Mouse (Mus musculus): ENCODE measurements around the gene Hid1. TPM values are rescaled to one million over a fixed set of nuclear protein-coding genes. Genes with fewer than 3 reads are reported as not detected.

Hid1 gene
- polyA plus RNA-seq (2015; fragmentation: Nextera tagmentation; extraction: Ambion mirVana), result 6.7 and 8.1 TPM in 2 replicates

- no peaks in the 10 kb centered on the region for H3K36me3 ChIP-seq
- ATAC-seq (replicated peaks; ENCODE audit: low FRiP score), result peak; percentile 73
- peak within 1 kb of the TSS; percentile 50 for H3K9ac ChIP-seq
- H3K4me2 ChIP-seq, result peak within 1 kb of the TSS; percentile 96
- WGBS, result under 1% methylated on average over 39 of the region's 39 CpGs
- no peaks in the 10 kb centered on the region for H3K9me3 ChIP-seq (replicated peaks)
- peaks cover 73% of the 10 kb centered on the region for H3K27me3 ChIP-seq
- H3K4me1 ChIP-seq, result peaks cover 25% of the 10 kb centered on the region
- H3K27ac ChIP-seq, result no peak within 1 kb of the TSS
- H3K4me3 ChIP-seq (replicated peaks), result peak within 1 kb of the TSS; percentile 60
Measured at GRCm38 (mm10) chr11:115367395-115367944, at the start of gene Hid1. Hid1 (minus strand) TSS chr11:115367756.

GRCm38 (mm10) chr11:115409556-115409955 lies 42.0 kb upstream of the Hid1 start:
- 88% methylated on average over 7 of the region's 7 CpGs for WGBS
- H3K36me3 ChIP-seq, result peaks cover 56% of the 10 kb centered on the region
- no peaks in the 10 kb centered on the region for H3K9me3 ChIP-seq (replicated peaks)
- no peak overlapping the region for H3K4me3 ChIP-seq (replicated peaks)
- peaks cover 27% of the 10 kb centered on the region for H3K4me1 ChIP-seq
- no peak overlapping the region for H3K9ac ChIP-seq
- ATAC-seq (replicated peaks; ENCODE audit: low FRiP score), result no peak
- no peaks in the 10 kb centered on the region for H3K27me3 ChIP-seq
- no peak overlapping the region for H3K4me2 ChIP-seq
- no peak overlapping the region for H3K27ac ChIP-seq

- WGBS, result 83% methylated on average over 6 of the region's 6 CpGs
Measured at GRCm38 (mm10) chr11:115408266-115408920, 40.8 kb upstream of the Hid1 start.

DNA sequence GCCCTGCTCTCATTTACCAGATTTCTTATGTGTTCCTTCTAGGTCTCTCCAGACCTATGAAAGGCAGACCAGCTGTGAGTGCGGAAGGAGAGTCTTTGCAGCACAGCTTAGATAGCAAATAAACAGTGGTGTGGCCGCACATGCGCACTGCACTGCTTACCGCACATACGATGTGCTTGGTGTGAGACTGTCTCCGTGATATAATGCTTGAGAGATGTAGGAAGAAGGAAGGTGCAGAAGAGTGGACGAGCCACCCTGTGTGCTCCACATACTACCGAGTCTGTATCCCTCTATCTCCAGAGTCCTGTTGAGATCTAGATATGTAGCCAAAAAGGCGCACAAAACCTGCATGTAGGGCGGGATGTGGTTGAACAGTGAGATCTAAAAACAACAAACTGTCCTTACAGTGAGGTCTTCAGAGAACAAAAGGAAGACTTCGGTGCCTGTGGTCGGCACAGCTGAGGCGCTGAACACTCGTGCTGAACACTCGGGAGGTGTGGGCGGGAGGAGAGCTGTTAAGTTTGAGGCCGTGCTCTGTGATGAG lies 39.4 kb upstream of the Hid1 start:
- peaks cover 56% of the 10 kb centered on the region for H3K36me3 ChIP-seq
- H3K4me2 ChIP-seq, result no peak overlapping the region
- no peak overlapping the region for H3K9ac ChIP-seq
- H3K9me3 ChIP-seq (replicated peaks), result no peaks in the 10 kb centered on the region
- H3K4me3 ChIP-seq (replicated peaks), result no peak overlapping the region
- H3K27ac ChIP-seq, result no peak overlapping the region
- 94% methylated on average over 17 of the region's 17 CpGs for WGBS
- no peaks in the 10 kb centered on the region for H3K27me3 ChIP-seq
- peaks cover 27% of the 10 kb centered on the region for H3K4me1 ChIP-seq
- ATAC-seq (replicated peaks; ENCODE audit: low FRiP score), result no peak

More at GRCm38 (mm10) chr11:115408266-115408920, 40.8 kb upstream of the Hid1 start:
- Histone ChIP-seq H3K27ac (peak overlapping the region; percentile 45), H3K4me1 (peaks cover 29% of the 10 kb centered on the region), H3K4me3 (replicated peaks) (no peak overlapping the region), H3K9me3 (replicated peaks) (no peaks in the 10 kb centered on the region), H3K9ac (no peak overlapping the region), H3K4me2 (no peak overlapping the region), H3K36me3 (peaks cover 56% of the 10 kb centered on the region), H3K27me3 (no peaks in the 10 kb centered on the region)
- ATAC-seq (replicated peaks; ENCODE audit: low FRiP score), result no peak

DNA sequence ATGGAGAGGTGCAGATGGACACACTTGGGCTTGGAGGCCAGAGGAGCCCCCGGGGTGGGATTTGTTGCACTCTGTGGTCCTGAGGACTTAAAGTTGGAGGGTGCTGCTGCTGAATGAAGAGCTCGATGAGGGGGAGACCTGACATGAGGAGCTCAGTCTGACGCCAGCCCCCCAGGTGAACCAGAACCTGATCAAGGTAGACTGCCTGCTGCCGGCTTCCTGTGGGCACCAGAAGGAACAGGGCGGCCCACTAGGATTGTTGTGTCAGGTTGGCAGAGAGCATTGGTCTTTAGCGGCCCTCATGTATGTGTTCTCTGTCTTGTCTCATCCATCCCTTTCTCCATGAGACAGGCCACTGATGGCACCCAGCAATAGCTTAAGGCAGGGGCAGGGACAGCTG lies 38.2 kb upstream of the Hid1 start:
- no peak for ATAC-seq (replicated peaks; ENCODE audit: low FRiP score)
- Histone ChIP-seq H3K9ac (no peak overlapping the region), H3K9me3 (replicated peaks) (no peaks in the 10 kb centered on the region)

GRCm38 (mm10) chr11:115403338-115404124 lies 36.0 kb upstream of the Hid1 start, which contains the start of gene Mrpl58:
Mrpl58 (plus strand) TSS chr11:115403752.
- ATAC-seq (replicated peaks; ENCODE audit: low FRiP score), result peak; percentile 95
- H3K9me3 ChIP-seq (replicated peaks), result no peaks in the 10 kb centered on the region
- 3% methylated on average over 50 of the region's 50 CpGs for WGBS

More for the DNA sequence above, 38.2 kb upstream of the Hid1 start:
- H3K4me2 ChIP-seq, result no peak overlapping the region
- peaks cover 15% of the 10 kb centered on the region for H3K4me1 ChIP-seq
- WGBS, result 94% methylated on average over 6 of the region's 6 CpGs
- no peak overlapping the region for H3K27ac ChIP-seq
- no peak overlapping the region for H3K4me3 ChIP-seq (replicated peaks)
- H3K36me3 ChIP-seq, result peaks cover 49% of the 10 kb centered on the region
- no peaks in the 10 kb centered on the region for H3K27me3 ChIP-seq

DNA sequence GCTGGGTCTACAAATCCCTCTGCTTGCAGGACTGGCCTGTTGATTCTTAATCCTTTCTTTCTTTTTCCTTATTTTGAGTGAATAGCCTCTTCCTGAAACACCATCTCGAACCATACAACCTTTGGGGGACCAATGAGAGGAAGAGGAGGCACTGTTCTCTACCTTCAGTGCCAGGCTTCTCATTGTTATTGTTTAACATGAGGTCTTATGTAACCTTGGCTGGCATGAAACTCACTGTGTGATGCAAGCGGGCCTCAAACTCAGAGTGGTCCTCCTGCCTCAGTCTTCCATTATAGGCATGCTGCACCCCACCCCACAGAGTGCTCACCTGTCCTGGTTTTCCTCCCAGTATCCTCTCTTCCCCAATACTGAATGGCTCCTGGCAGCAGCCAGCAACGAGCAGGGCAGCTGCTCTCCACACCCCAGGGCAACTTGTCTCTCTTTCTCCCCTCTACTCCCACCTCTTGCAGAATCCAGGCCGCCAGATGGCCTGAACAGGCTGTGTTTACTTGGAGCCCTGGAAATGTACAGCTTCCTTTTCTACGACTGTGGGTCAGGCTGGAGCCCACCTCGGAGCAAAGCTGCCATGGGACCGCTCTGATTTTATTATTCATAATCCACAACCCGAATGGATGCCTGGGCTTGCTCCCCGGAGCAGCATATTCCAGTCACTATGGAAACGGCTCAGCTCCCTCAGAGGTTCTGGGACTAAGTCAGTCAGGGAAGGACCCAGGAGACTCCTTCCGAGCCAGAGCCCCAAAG lies 33.3 kb upstream of the Hid1 start:
- Histone ChIP-seq H3K36me3 (peaks cover 4% of the 10 kb centered on the region; the same call in 1 of the 2 replicates), H3K4me3 (replicated peaks) (no peak overlapping the region), H3K9me3 (replicated peaks) (no peaks in the 10 kb centered on the region), H3K4me2 (no peak overlapping the region), H3K27ac (no peak overlapping the region), H3K27me3 (no peaks in the 10 kb centered on the region), H3K9ac (no peak overlapping the region), H3K4me1 (peaks cover 15% of the 10 kb centered on the region)
- no peak for ATAC-seq (replicated peaks; ENCODE audit: low FRiP score)
- 45% methylated on average over 11 of the region's 11 CpGs for WGBS

More at GRCm38 (mm10) chr11:115403338-115404124, 36.0 kb upstream of the Hid1 start, which contains the start of gene Mrpl58:
- peaks cover 27% of the 10 kb centered on the region for H3K36me3 ChIP-seq
- peak within 1 kb of the TSS; percentile 77 for H3K4me2 ChIP-seq
- H3K27me3 ChIP-seq, result no peaks in the 10 kb centered on the region
- peak within 1 kb of the TSS; percentile 87 for H3K27ac ChIP-seq
- peaks cover 15% of the 10 kb centered on the region for H3K4me1 ChIP-seq
- H3K9ac ChIP-seq, result peak within 1 kb of the TSS; percentile 82
- H3K4me3 ChIP-seq (replicated peaks), result peak within 1 kb of the TSS; percentile 81

GRCm38 (mm10) chr11:115400126-115400525 lies 32.6 kb upstream of the Hid1 start:
- 70% methylated on average over 3 of the region's 3 CpGs for WGBS

DNA sequence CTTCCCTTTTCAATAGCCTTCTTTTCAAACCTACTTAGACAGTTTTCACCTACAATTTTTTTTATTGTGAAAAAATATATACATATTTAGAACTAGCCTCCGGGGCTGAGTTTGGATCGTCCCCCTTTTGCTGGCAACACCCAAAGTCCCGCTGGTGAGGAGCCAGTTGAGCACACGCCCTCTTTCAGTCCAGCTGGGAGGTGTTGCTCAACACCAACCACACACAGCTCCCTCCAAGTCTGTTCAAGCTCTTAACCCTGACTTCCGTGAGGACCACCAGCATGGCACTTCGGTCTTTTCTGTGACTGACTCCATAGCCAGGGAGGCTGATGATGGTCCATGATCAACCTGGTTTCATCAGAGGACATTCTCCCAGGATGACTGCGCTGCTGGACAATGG lies 30.5 kb upstream of the Hid1 start:
- WGBS, result 82% methylated on average over 7 of the region's 7 CpGs
- no peak overlapping the region for H3K4me3 ChIP-seq (replicated peaks)
- H3K27ac ChIP-seq, result no peak overlapping the region
- no peak overlapping the region for H3K4me2 ChIP-seq
- peaks cover 30% of the 10 kb centered on the region for H3K36me3 ChIP-seq
- peaks cover 1% of the 10 kb centered on the region; the same call in 1 of the 2 replicates for H3K4me1 ChIP-seq
- H3K9me3 ChIP-seq (replicated peaks), result no peaks in the 10 kb centered on the region
- ATAC-seq (replicated peaks; ENCODE audit: low FRiP score), result no peak
- H3K9ac ChIP-seq, result no peak overlapping the region
- no peaks in the 10 kb centered on the region for H3K27me3 ChIP-seq

More at GRCm38 (mm10) chr11:115400126-115400525, 32.6 kb upstream of the Hid1 start:
- Histone ChIP-seq H3K9ac (no peak overlapping the region), H3K9me3 (replicated peaks) (no peaks in the 10 kb centered on the region), H3K4me1 (peaks cover 15% of the 10 kb centered on the region), H3K36me3 (peaks cover 10% of the 10 kb centered on the region; the same call in 1 of the 2 replicates), H3K4me2 (no peak overlapping the region), H3K27ac (no peak overlapping the region), H3K27me3 (no peaks in the 10 kb centered on the region), H3K4me3 (replicated peaks) (no peak overlapping the region)
- ATAC-seq (replicated peaks; ENCODE audit: low FRiP score), result no peak

DNA sequence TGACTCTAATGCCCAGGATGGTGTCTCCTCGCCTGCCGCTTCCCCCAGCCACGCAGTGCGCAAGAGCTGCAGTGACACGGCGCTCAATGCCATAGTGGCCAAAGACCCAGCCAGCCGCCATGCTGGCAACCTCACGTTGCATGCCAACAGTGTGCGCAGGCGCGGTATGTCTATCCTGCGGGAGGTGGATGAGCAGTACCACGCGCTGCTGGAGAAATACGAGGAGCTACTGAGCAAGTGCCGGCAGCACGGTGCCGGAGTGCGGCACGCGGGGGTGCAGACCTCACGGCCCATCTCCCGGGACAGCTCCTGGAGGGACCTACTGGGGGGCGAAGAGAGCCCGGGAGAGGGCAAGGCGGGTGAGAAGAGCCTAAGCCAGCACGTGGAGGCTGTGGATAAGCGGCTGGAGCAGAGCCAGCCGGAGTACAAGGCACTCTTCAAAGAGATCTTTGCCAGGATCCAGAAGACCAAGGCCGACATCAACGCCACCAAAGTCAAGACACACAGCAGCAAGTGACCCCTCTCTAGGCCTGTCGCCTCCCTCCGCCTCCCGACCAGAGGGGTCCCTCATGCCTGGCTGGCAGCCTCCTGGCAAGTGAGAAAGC lies 26.3 kb upstream of the Hid1 start:
- Histone ChIP-seq H3K27ac (no peak overlapping the region), H3K9me3 (replicated peaks) (no peaks in the 10 kb centered on the region), H3K27me3 (no peaks in the 10 kb centered on the region), H3K4me2 (peak overlapping the region; percentile 45), H3K36me3 (peaks cover 57% of the 10 kb centered on the region), H3K4me3 (replicated peaks) (peak overlapping the region; percentile 16), H3K4me1 (no peaks in the 10 kb centered on the region), H3K9ac (no peak overlapping the region)
- 63% methylated on average over 34 of the region's 34 CpGs for WGBS
- ATAC-seq (replicated peaks; ENCODE audit: low FRiP score), result no peak

- Histone ChIP-seq H3K4me3 (replicated peaks) (no peak overlapping the region), H3K27me3 (no peaks in the 10 kb centered on the region), H3K27ac (no peak overlapping the region), H3K9me3 (replicated peaks) (no peaks in the 10 kb centered on the region), H3K4me1 (no peaks in the 10 kb centered on the region), H3K36me3 (peaks cover 57% of the 10 kb centered on the region), H3K4me2 (no peak overlapping the region), H3K9ac (no peak overlapping the region)
- WGBS, result 85% methylated on average over 7 of the region's 7 CpGs
- no peak for ATAC-seq (replicated peaks; ENCODE audit: low FRiP score)
Measured at GRCm38 (mm10) chr11:115391358-115391757, 23.8 kb upstream of the Hid1 start.

Data from kidney, embryonic 15.5 days (tissue).